Mouse (Mus musculus) liver, postnatal 0 days (tissue): ENCODE data around the gene Celf5.

Experiments used
- CTCF ChIP-seq: sonication (generic); IDR thresholded peaks from 2 replicates; pipeline ENCODE4 v1.5.1; 2016; ENCODE audit warnings: antibody characterized with exemption, low read depth
- EP300 ChIP-seq: IDR thresholded peaks from 2 replicates; pipeline ENCODE4 v1.6.1; 2016; ENCODE audit warnings: antibody characterized with exemption, low read depth, mild to moderate bottlenecking

GRCm38 (mm10) chr10:81510246-81510810, 27.8 kb upstream of the Celf5 start:
- TF ChIP-seq CTCF, result no peak
- no peak for TF ChIP-seq EP300
